Mouse (Mus musculus) embryonic facial prominence, embryonic 12.5 days (tissue): ENCODE data around the gene Vmn2r12. TPM values are rescaled to one million over a fixed set of nuclear protein-coding genes. Genes with fewer than 3 reads are reported as not detected.
"Not testable (repeated sequence)": the region's sequence is repeated elsewhere in the genome, so short reads cannot be mapped to it uniquely, and the experiment has no call there.

ENCODE experiments used
- ATAC-seq: fragments of 200-750 bp; cut with Nextera tagmentation; 2 replicates; pipeline ENCODE4 v1.8.0; 2017; ENCODE audit not compliant: insufficient number of reproducible peaks, insufficient read depth, low FRiP score, low TSS enrichment
- H3K27ac ChIP-seq: fragments of 300-500 bp; sonication (generic); 2 replicates; pipeline ENCODE4 v1.5.1; 2016; ENCODE audit warnings: mild to moderate bottlenecking
- H3K27me3 ChIP-seq: fragments of 300-500 bp; sonication (generic); 2 replicates; pipeline ENCODE4 v1.6.1; 2016; ENCODE audit warnings: mild to moderate bottlenecking, moderate library complexity
- H3K36me3 ChIP-seq: fragments of 300-500 bp; sonication (generic); 2 replicates; pipeline ENCODE4 v1.6.1; 2016; ENCODE audit warnings: mild to moderate bottlenecking
- H3K4me1 ChIP-seq: fragments of 300-500 bp; sonication (generic); 2 replicates; pipeline ENCODE4 v1.6.1; 2016
- H3K4me2 ChIP-seq: fragments of 300-500 bp; sonication (generic); replicated peaks from 2 replicates; pipeline ENCODE4 v1.6.1; 2016; ENCODE audit warnings: mild to moderate bottlenecking, moderate library complexity
- H3K4me3 ChIP-seq: fragments of 300-500 bp; sonication (generic); 2 replicates; pipeline ENCODE4 v1.5.1; 2016; ENCODE audit warnings: mild to moderate bottlenecking
- H3K9ac ChIP-seq: fragments of 300-500 bp; sonication (generic); 2 replicates; pipeline ENCODE4 v1.6.1; 2016; ENCODE audit warnings: mild to moderate bottlenecking, moderate library complexity
- H3K9me3 ChIP-seq: fragments of 300-500 bp; sonication (generic); 2 replicates; pipeline ENCODE4 v1.6.1; 2016; ENCODE audit warnings: mild to moderate bottlenecking, moderate library complexity
- WGBS: fragments of 180-500 bp; shearing (Covaris S2); methylation state at CpG from one replicate; pipeline ENCODE4 v1.1.7; 2016; 5-methylcytosine and 5-hydroxymethylcytosine counted together
- polyA plus RNA-seq: library from polyadenylated mRNA; unstranded; fragments of >200 nt; fragmentation: Nextera tagmentation; extraction: Ambion mirVana; gene quantifications from 2 replicates; pipeline ENCODE4 v1.2.1, GENCODE M21; 2016

Vmn2r12 gene
- polyA plus RNA-seq: not detected in 2 replicates

- not testable (repeated sequence) for H3K4me3 ChIP-seq, H3K27me3 ChIP-seq, H3K9ac ChIP-seq, H3K9me3 ChIP-seq, H3K4me2 ChIP-seq, H3K27ac ChIP-seq, H3K36me3 ChIP-seq, ATAC-seq, H3K4me1 ChIP-seq
- WGBS: 87% methylated on average over 5 of the region's 5 CpGs
Measured at GRCm38 (mm10) chr5:109097850-109098249, at the start of gene Vmn2r12. Gene Vmn2r12, minus strand, starts transcription at chr5:109097950.

DNA sequence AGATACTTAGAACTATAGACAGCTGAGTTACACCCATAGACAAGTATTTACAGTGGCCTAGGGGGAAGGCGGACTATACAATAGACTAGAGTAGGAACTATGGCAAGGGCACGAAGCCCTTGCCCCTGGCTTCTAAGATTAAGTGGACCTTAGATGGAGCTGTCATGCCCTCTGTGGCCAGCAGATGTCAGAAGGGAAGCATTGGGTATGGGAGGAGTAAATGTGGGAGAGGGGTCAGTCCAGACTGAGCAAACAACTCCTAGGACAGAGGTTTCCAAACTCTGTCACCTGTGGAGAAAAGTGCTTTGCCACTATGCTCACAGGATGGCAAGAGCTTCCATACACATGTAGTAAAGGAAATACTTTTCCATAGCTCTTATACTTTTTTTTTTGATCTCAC lies 41.8 kb upstream of the Vmn2r12 start:
- Histone ChIP-seq H3K27ac (no peak overlapping the region), H3K9ac (no peak overlapping the region), H3K27me3 (no peaks in the 10 kb centered on the region), H3K9me3 (no peaks in the 10 kb centered on the region), H3K4me3 (no peak overlapping the region), H3K4me1 (no peaks in the 10 kb centered on the region), H3K36me3 (no peaks in the 10 kb centered on the region), H3K4me2 (no peak overlapping the region)
- no peak for ATAC-seq
- WGBS: 81% methylated on average over 2 of the region's 2 CpGs

GRCm38 (mm10) chr5:109136731-109137130 lies 39.0 kb upstream of the Vmn2r12 start:
- no peak overlapping the region for H3K9ac ChIP-seq
- H3K9me3 ChIP-seq: 0 out of 2 replicates have a peak, but pooled peaks cover 6% of the 10 kb centered on the region
- WGBS: 84% methylated on average over 2 of the region's 2 CpGs
- H3K27me3 ChIP-seq: no peaks in the 10 kb centered on the region
- no peak overlapping the region for H3K4me3 ChIP-seq
- H3K4me2 ChIP-seq: no peak overlapping the region
- H3K27ac ChIP-seq: no peak overlapping the region
- no peaks in the 10 kb centered on the region for H3K4me1 ChIP-seq
- no peaks in the 10 kb centered on the region for H3K36me3 ChIP-seq
- no peak for ATAC-seq

- not testable (repeated sequence) for H3K27ac ChIP-seq, H3K4me1 ChIP-seq, H3K9me3 ChIP-seq, H3K4me2 ChIP-seq, H3K9ac ChIP-seq, H3K27me3 ChIP-seq, H3K36me3 ChIP-seq, H3K4me3 ChIP-seq, ATAC-seq
- WGBS: 82% methylated on average over 3 of the region's 3 CpGs
Measured at GRCm38 (mm10) chr5:109096482-109096881, 1.3 kb downstream of the Vmn2r12 start.

DNA sequence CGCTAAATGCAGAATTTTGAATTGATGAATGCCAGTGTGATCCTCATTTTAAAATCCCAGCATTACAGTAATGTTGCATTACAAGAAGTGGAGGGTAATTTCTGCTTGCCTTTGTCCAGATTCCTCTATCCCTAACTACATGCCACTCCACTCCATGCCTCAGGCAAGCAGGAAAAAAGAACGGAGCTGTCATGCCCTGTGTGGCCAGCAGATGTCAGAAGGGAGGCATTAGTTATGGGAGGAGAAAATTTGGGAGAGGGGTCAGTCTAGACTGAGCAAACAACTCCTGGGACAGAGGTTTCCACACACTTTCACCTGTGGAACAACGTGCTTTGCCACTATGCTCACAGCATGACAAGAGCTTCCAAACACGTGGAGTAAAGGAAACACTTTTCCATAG lies 25.7 kb downstream of the Vmn2r12 start:
- 40% methylated on average over 4 of the region's 4 CpGs for WGBS
- H3K27me3 ChIP-seq, H3K4me1 ChIP-seq, H3K4me3 ChIP-seq, H3K9ac ChIP-seq, H3K27ac ChIP-seq, ATAC-seq, H3K9me3 ChIP-seq, H3K4me2 ChIP-seq, H3K36me3 ChIP-seq: not testable (repeated sequence)

DNA sequence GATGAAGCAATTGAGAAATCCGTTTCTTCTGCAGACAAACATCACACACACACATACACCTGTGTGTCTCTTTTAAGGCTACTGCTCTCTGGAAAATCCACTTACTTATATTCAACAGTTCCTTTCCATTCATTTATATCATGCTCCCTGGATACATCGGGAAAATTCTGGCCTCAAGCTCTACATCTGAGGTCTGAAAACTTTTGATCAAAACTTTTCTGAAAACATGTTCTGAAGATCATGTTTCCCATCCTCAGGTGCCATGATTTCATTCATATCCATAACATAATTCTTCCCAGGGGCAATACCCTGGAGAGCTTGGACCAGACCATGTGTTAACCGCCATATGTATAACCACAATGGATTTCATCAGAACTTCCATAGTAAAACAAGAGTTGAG lies 38.3 kb downstream of the Vmn2r12 start, which contains the start of gene Vmn2r11:
Vmn2r11 (minus strand) TSS at position 101 of the 400 bp plus-strand sequence.
- not testable (repeated sequence) for ATAC-seq

DNA sequence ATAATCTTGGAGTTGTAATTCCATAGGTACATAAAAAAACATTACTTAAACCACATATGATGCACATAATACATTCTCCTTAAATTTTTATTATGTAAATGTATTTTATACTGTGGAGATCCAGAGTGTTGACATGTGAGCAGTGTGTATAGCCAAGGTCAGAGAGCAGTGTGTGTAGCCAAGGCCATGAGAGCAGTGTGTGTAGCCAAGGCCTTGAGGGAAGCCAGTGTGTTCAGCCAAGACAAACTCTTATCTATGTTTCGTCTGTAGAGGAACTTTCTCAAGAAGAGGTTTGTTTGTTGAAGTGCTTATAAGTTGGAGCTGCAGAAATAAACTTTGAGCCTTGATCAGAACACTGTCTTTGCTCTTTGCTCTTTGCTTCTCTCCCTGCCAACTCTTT lies 42.5 kb downstream of the Vmn2r12 start:
- Histone ChIP-seq H3K9me3 (no peaks in the 10 kb centered on the region), H3K9ac (no peak overlapping the region), H3K4me2 (no peak overlapping the region), H3K4me1 (no peaks in the 10 kb centered on the region), H3K4me3 (no peak overlapping the region), H3K36me3 (no peaks in the 10 kb centered on the region), H3K27me3 (no peaks in the 10 kb centered on the region), H3K27ac (no peak overlapping the region)
- ATAC-seq: no peak
- 83% methylated on average over 1 of the region's 1 CpGs for WGBS

More for the DNA sequence above, 38.3 kb downstream of the Vmn2r12 start, which contains the start of gene Vmn2r11:
- H3K27me3 ChIP-seq, H3K9me3 ChIP-seq, H3K9ac ChIP-seq, H3K4me3 ChIP-seq, H3K36me3 ChIP-seq, H3K4me2 ChIP-seq, H3K27ac ChIP-seq, H3K4me1 ChIP-seq: not testable (repeated sequence)
- WGBS: 83% methylated on average over 3 of the region's 3 CpGs

Other genes with a start within 250 kb of the Vmn2r12 start
- gene Vmn2r9, start 245.3 kb downstream of the Vmn2r12 start, polyA plus RNA-seq: not detected in 2 replicates
- not detected in 2 replicates for gene Vmn2r10, start 91.4 kb downstream of the Vmn2r12 start, polyA plus RNA-seq
- gene Vmn2r11, start 38.4 kb downstream of the Vmn2r12 start, polyA plus RNA-seq: not detected in 2 replicates
- gene Vmn2r13, start 94.2 kb upstream of the Vmn2r12 start, polyA plus RNA-seq: not detected in 2 replicates
- gene Vmn2r14, start 126.8 kb upstream of the Vmn2r12 start, polyA plus RNA-seq: not detected in 2 replicates
- not detected in 2 replicates for gene Vmn2r15, start 199.7 kb upstream of the Vmn2r12 start, polyA plus RNA-seq
- not detected in 2 replicates for gene Vmn2r16, start 232.2 kb upstream of the Vmn2r12 start, polyA plus RNA-seq